Mouse (Mus musculus) heart, adult 2 months (tissue): ENCODE measurements at regions not wholly inside any gene's neighbourhood (a gene's known extent, or its start where the extent isn't known, plus 50 kb on each side); places are given as distances from the start of the nearest gene placed in this dataset.

Experiments
- DNase-seq, 2 experiments: peaks; one replicate each; pipeline ENCODE4 v3.0.0; 2021
- H3K27ac ChIP-seq: fragments of 200-600 bp; 2 replicates; pipeline ENCODE4 v1.8.1; 2022
- H3K27me3 ChIP-seq: fragments of 200-500 bp; 2 replicates; pipeline ENCODE4 v1.6.1; 2012; ENCODE audit warnings: mild to moderate bottlenecking, low read length, inconsistent platforms, mixed read lengths; ENCODE audit not compliant: control insufficient read depth, insufficient read depth
- H3K36me3 ChIP-seq: fragments of 200-500 bp; 2 replicates; pipeline ENCODE4 v1.6.1; 2012; ENCODE audit warnings: low read length, inconsistent platforms; ENCODE audit not compliant: control insufficient read depth, insufficient read depth
- H3K4me1 ChIP-seq: fragments of 200-500 bp; 2 replicates; pipeline ENCODE4 v1.6.1; 2011; ENCODE audit warnings: low read length; ENCODE audit not compliant: control insufficient read depth, insufficient read depth
- H3K4me3 ChIP-seq: fragments of 200-600 bp; 2 replicates; pipeline ENCODE4 v1.8.1; 2022
- H3K79me2 ChIP-seq: fragments of 200-500 bp; replicated peaks from 2 replicates; pipeline ENCODE4 v1.6.1; 2012; ENCODE audit warnings: mild to moderate bottlenecking, inconsistent platforms, low read length, moderate library complexity, mixed read lengths; ENCODE audit not compliant: control insufficient read depth, insufficient read depth
- H3K9ac ChIP-seq: fragments of 200-500 bp; 2 replicates; pipeline ENCODE4 v1.6.1; 2012; ENCODE audit warnings: low read depth, mild to moderate bottlenecking, control low read depth, inconsistent platforms, low read length, mixed read lengths
- CTCF ChIP-seq: fragments of 200-600 bp; IDR thresholded peaks from 2 replicates; pipeline ENCODE4 v1.8.1; 2022; ENCODE audit warnings: antibody characterized with exemption, mild to moderate bottlenecking, moderate library complexity
- EP300 ChIP-seq: fragments of 200-500 bp; IDR thresholded peaks from 2 replicates; pipeline ENCODE4 v1.6.1; 2011; ENCODE audit warnings: low read depth, low read length, control low read depth; ENCODE audit not compliant: insufficient read depth
- POLR2A ChIP-seq: fragments of 200-500 bp; IDR thresholded peaks from 2 replicates; pipeline ENCODE4 v1.6.1; 2011; ENCODE audit warnings: mild to moderate bottlenecking, low read depth, low read length, control low read depth; ENCODE audit not compliant: insufficient read depth
- WGBS: fragments of 180-500 bp; shearing (Covaris S2); methylation state at CpG from one replicate; pipeline ENCODE4 v1.1.7; 2018; 5-methylcytosine and 5-hydroxymethylcytosine counted together
- intact Hi-C: fragments of 180-260 bp; cut with DNase I; formaldehyde crosslinking; loops from one replicate; pipeline ENCODE4 v1.15.1; 2025

GRCm38 (mm10) chr4:131325609-131326008 lies 381.4 kb downstream of the Matn1 start:
- H3K36me3 ChIP-seq = no peaks in the 10 kb centered on the region
- no peak overlapping the region for H3K9ac ChIP-seq
- no peak for DNase-seq
- H3K27ac ChIP-seq = no peak overlapping the region
- no peaks in the 10 kb centered on the region for H3K4me1 ChIP-seq
- H3K27me3 ChIP-seq = no peaks in the 10 kb centered on the region
- intact Hi-C loops = no loop called here
- H3K4me3 ChIP-seq = no peak overlapping the region
- TF ChIP-seq EP300 (no peak), POLR2A (no peak), CTCF (no peak)
- no peaks in the 10 kb centered on the region for H3K79me2 ChIP-seq
- 83% methylated on average over 3 of the region's 3 CpGs for WGBS

DNA sequence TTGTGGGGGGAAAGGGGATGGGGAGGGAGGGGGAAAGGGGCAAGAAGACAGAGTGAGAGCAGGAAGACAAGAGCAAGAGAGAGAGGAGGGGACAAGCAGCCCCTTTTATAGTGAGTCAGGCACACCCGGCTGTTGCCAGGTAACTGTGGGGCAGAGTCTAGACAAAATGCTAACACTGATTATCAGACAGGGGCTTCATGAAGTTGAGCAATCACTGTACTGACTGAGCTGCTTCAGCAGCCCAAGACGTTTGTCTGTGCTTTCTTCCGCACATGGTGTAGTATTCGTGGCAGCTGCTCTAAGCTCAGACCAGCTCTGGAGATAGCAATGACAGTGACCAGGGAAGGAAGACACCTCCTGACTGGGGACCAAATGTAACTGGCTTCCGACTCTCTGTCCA lies 385.2 kb downstream of the Matn1 start:
- H3K9ac ChIP-seq = no peak overlapping the region
- H3K36me3 ChIP-seq = no peaks in the 10 kb centered on the region
- no peak overlapping the region for H3K27ac ChIP-seq
- 49% methylated on average over 5 of the region's 5 CpGs for WGBS
- no peaks in the 10 kb centered on the region for H3K27me3 ChIP-seq
- H3K79me2 ChIP-seq = no peaks in the 10 kb centered on the region
- TF ChIP-seq POLR2A = no peak
- no peak for TF ChIP-seq EP300
- TF ChIP-seq CTCF = no peak
- no peak overlapping the region for H3K4me3 ChIP-seq
- no peak for DNase-seq
- intact Hi-C loops = no loop called here
- H3K4me1 ChIP-seq = no peaks in the 10 kb centered on the region

- intact Hi-C loops = no loop called here
- H3K27ac ChIP-seq = no peak overlapping the region
- H3K36me3 ChIP-seq = no peaks in the 10 kb centered on the region
- no peak overlapping the region for H3K9ac ChIP-seq
- 82% methylated on average over 4 of the region's 4 CpGs for WGBS
- DNase-seq = no peak
- no peaks in the 10 kb centered on the region for H3K27me3 ChIP-seq
- H3K79me2 ChIP-seq = no peaks in the 10 kb centered on the region
- no peak for TF ChIP-seq POLR2A
- no peak for TF ChIP-seq CTCF
- TF ChIP-seq EP300 = no peak
- no peaks in the 10 kb centered on the region for H3K4me1 ChIP-seq
- no peak overlapping the region for H3K4me3 ChIP-seq
These were observed 387.5 kb downstream of the Matn1 start for GRCm38 (mm10) chr4:131331646-131332045.

- WGBS = 79% methylated on average over 3 of the region's 3 CpGs
These were observed 392.6 kb downstream of the Matn1 start for GRCm38 (mm10) chr4:131336801-131337200.

DNA sequence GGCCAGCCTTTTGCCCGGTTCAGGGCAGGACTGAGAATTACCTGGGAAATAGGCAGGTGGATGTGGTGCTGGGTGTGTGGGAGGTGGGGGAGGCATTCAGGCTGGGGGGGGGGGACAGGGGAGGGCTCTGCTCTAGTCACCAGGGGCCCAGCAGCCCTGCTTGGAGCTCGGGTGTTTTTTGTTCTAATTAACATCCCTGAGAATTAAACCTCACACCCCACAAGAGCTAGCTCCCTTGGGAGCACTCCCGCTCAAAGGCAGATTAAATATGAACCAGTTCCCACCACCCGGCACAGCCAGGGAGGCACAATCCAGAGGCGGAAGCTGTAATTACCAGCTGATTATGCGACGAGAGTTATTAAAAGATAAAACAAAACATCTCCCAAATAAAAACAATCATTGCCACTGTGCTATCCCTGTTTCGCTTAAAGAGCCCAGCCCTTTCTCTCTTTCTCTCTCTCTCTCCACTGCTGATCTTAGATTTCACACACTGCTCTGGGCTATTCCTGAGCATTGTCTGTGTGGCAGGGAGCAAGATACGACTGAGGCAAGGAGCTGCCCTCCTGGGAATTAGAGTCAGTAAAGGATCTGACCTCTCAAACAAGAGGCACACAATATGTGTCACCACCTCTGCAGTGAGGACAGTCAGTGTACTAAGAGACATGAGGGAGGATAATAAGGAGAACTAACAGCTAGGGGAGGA lies 397.0 kb downstream of the Matn1 start:
- Histone ChIP-seq H3K4me1 (no peaks in the 10 kb centered on the region), H3K36me3 (no peaks in the 10 kb centered on the region), H3K4me3 (no peak overlapping the region), H3K79me2 (no peaks in the 10 kb centered on the region), H3K27ac (no peak overlapping the region), H3K9ac (no peak overlapping the region), H3K27me3 (peaks cover 2% of the 10 kb centered on the region; the same call in 1 of the 2 replicates)
- no peak for DNase-seq
- intact Hi-C loops = no loop called here
- WGBS = 21% methylated on average over 9 of the region's 9 CpGs
- TF ChIP-seq EP300 (no peak), POLR2A (no peak), CTCF (no peak)

More at GRCm38 (mm10) chr4:131336801-131337200, 392.6 kb downstream of the Matn1 start:
- TF ChIP-seq POLR2A = no peak
- TF ChIP-seq CTCF = no peak
- TF ChIP-seq EP300 = no peak
- Histone ChIP-seq H3K36me3 (no peaks in the 10 kb centered on the region), H3K27ac (no peak overlapping the region), H3K9ac (no peak overlapping the region), H3K4me1 (no peaks in the 10 kb centered on the region), H3K79me2 (no peaks in the 10 kb centered on the region), H3K4me3 (no peak overlapping the region), H3K27me3 (peaks cover 2% of the 10 kb centered on the region; the same call in 1 of the 2 replicates)
- DNase-seq = no peak
- intact Hi-C loops = no loop called here

DNA sequence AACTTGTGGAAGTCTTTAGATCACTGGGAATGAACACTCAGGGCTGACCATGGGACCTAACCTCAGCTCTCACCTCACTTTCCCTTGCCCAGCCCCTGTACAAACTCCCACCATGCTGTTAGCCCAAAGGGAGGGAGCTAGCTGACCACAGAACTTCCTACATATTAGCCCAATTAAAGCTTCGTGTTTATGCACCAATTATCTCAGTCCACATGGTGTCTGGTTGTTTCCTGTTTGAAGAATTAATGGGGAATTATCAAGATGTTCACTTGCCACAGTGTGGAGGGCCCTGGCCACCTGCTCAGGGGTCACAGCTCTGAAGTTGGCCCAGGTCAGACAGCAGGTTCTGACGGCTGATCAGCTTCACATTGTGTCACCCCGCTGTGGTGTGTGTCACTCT lies 402.5 kb downstream of the Matn1 start:
- Histone ChIP-seq H3K36me3 (no peaks in the 10 kb centered on the region), H3K4me3 (no peak overlapping the region), H3K27me3 (no peaks in the 10 kb centered on the region), H3K4me1 (no peaks in the 10 kb centered on the region), H3K27ac (no peak overlapping the region), H3K79me2 (no peaks in the 10 kb centered on the region), H3K9ac (no peak overlapping the region)
- intact Hi-C loops = no loop called here
- no peak for DNase-seq
- WGBS = 60% methylated on average over 3 of the region's 3 CpGs
- no peak for TF ChIP-seq EP300
- TF ChIP-seq CTCF = no peak
- TF ChIP-seq POLR2A = no peak
